Mouse (Mus musculus) splenic B cell, adult 2 months (primary cell): ENCODE measurements at regions not wholly inside any gene's neighbourhood (a gene's known extent, or its start where the extent isn't known, plus 50 kb on each side); places are given as distances from the start of the nearest gene placed in this dataset.

Experiments used
- DNase-seq: peaks from one replicate; pipeline ENCODE4 v3.0.0-alpha.2; 2011; ENCODE audit warnings: low read depth, low spot score
- H3K27me3 ChIP-seq: 2 replicates; pipeline ENCODE4 v1.6.1; 2012; ENCODE audit warnings: mild to moderate bottlenecking, low read length, moderate library complexity, mixed read lengths; ENCODE audit not compliant: control insufficient read depth, poor library complexity, insufficient read depth, severe bottlenecking
- H3K36me3 ChIP-seq: 2 replicates; pipeline ENCODE4 v1.6.1; 2012; ENCODE audit warnings: mild to moderate bottlenecking, low read length, moderate library complexity, mixed read lengths; ENCODE audit not compliant: control insufficient read depth, poor library complexity, insufficient read depth, severe bottlenecking

- Histone ChIP-seq H3K36me3 (no peaks in the 10 kb centered on the region), H3K27me3 (no peaks in the 10 kb centered on the region)
- DNase-seq: no peak
These were observed 64.6 kb upstream of the Ankrd55 start for GRCm38 (mm10) chr13:112223616-112224015.

GRCm38 (mm10) chr13:112227766-112228165 lies 60.5 kb upstream of the Ankrd55 start:
- Histone ChIP-seq H3K27me3 (no peaks in the 10 kb centered on the region), H3K36me3 (no peaks in the 10 kb centered on the region)
- no peak for DNase-seq

- DNase-seq: no peak
- Histone ChIP-seq H3K36me3 (no peaks in the 10 kb centered on the region), H3K27me3 (no peaks in the 10 kb centered on the region)
These were observed 59.4 kb upstream of the Ankrd55 start for GRCm38 (mm10) chr13:112228846-112229245.

GRCm38 (mm10) chr13:112230176-112230575 lies 58.1 kb upstream of the Ankrd55 start:
- no peak for DNase-seq
- H3K36me3 ChIP-seq: no peaks in the 10 kb centered on the region

GRCm38 (mm10) chr13:112234695-112235094 lies 53.6 kb upstream of the Ankrd55 start:
- DNase-seq: no peak
- Histone ChIP-seq H3K27me3 (no peaks in the 10 kb centered on the region), H3K36me3 (no peaks in the 10 kb centered on the region)

More at GRCm38 (mm10) chr13:112230176-112230575, 58.1 kb upstream of the Ankrd55 start:
- no peaks in the 10 kb centered on the region for H3K27me3 ChIP-seq

- no peak for DNase-seq
- Histone ChIP-seq H3K27me3 (no peaks in the 10 kb centered on the region), H3K36me3 (no peaks in the 10 kb centered on the region)
These were observed 51.3 kb upstream of the Ankrd55 start for GRCm38 (mm10) chr13:112236956-112237355.

GRCm38 (mm10) chr13:112237377-112237776 lies 50.9 kb upstream of the Ankrd55 start:
- DNase-seq: no peak
- H3K27me3 ChIP-seq: no peaks in the 10 kb centered on the region
- H3K36me3 ChIP-seq: no peaks in the 10 kb centered on the region

GRCm38 (mm10) chr13:112237917-112238316 lies 50.3 kb upstream of the Ankrd55 start:
- DNase-seq: no peak
- H3K27me3 ChIP-seq: no peaks in the 10 kb centered on the region
- H3K36me3 ChIP-seq: no peaks in the 10 kb centered on the region
